Mouse (Mus musculus) T-cell, adult 2 months (primary cell): ENCODE results near the gene Gtf3c2.
"Not testable (repeated sequence)": the region's sequence is repeated elsewhere in the genome, so short reads cannot be mapped to it uniquely, and the experiment has no call there.

Source experiments
- DNase-seq: peaks from one replicate; pipeline ENCODE4 v3.0.0; 2022; ENCODE audit warnings: low spot score

The Gtf3c2 gene

GRCm38 (mm10) chr5:31179766-31180630 lies at the start of gene Gtf3c2, which contains the start of gene Gm29609:
Gene Gtf3c2, minus strand, starts transcription at chr5:31180144.
Gene Gm29609, minus strand, starts transcription at chr5:31179911.
- peak; percentile 98 for DNase-seq

- peak; percentile 55 for DNase-seq
Observed at GRCm38 (mm10) chr5:31226641-31227040, 46.7 kb upstream of the Gtf3c2 start.

GRCm38 (mm10) chr5:31222696-31223095 lies 42.8 kb upstream of the Gtf3c2 start:
- DNase-seq = no peak

DNA sequence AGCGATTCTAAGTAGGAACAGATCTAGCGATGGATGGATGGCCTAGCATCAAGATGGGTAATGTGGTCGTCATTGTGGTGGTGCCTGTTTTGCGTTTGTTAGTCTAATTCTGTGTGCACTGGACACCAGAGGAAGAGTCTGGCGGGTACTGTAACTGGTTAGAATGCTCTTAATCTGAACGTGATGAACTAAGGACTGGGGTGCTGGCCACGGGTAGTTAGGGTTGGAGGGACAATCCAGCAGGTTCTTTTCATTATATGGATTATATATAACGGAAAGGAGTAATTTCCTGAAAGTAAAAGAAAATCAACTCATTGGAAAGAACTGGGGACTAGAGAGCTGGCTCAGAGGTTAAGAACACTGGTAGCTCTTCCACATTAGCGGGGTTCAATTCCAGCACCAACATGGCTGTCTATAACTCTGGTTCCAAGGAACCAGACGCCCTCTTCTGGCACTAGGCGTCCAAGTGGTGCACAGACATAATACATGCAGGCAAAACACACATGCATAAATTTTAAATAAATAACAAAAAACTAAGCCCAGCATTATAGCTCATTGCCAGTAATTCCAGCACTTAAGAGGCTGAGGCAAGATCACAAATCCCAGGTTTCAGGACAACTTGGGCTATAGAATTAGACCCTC lies 41.5 kb upstream of the Gtf3c2 start:
- peak; percentile 46 for DNase-seq

DNA sequence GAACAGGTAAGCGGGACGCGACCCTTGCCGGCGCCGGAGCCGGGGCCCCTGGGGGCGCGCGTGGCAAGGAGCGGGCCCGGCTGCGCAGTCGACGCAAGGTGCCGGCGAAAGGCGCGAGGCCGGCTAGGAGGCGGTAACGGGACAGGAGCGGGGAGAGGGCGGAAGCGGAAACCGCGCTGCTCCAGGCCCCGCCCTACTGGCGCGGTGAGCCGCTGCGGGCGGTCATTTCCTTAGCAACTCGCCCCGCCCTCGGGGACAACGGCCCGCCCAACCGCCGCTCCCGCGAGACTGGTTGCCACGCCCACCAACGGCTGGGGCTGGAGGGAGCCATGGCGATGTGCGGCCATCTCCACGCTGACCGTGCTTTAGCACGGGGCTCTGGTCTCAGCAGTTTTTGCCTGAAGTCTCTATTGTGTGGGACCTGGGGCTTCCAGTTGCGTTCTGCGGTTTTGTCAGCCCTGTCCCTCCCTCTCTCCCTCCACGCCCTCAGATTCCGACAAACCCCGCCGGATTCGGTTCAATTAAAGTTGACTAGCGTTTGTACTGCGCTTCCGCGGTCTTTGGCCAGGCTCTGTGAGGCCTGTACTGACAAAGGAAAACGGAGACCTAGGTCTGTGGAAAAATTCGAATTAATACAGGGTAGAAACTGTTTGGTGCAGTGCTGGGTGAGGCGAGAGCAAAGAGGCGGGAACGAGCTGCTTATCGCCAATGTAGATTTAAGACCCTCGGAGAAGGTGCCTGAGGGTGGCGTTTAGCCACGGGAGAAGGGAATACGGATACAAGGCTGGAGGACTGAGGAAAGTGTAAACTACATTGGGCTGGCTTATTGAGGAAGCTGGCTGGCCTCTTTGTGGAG lies 40.7 kb upstream of the Gtf3c2 start, which contains the start of gene Ppm1g:
Ppm1g (minus strand) TSS at position 240 of the 856 bp plus-strand sequence.
- DNase-seq = peak; percentile 96

DNA sequence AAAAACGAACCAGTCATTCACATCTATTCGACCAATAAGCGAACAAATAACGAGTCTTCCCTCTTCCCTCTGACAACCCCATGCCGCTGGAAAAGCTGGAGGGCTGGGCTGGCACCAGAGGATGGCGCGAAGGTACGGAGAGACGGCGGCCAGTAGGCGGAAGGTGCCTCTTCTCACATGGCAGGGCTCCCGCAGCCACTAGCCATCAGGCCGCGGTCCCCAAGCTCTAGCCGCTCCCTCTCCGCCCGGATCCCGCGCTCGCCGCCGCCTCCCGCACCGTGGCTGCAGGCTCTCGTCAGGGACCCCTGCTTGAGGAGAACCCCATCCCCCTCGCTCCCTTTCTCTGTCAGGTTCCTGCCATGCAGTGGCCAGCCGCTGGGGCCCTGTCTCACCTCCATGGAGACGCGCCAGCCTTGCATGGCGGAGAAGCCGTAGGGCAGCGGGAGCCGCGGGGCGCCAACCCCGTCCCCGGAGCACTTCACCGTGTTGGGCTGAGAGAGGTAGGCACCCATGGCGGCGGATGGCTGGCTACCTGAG lies 40.0 kb upstream of the Gtf3c2 start:
- no peak for DNase-seq

GRCm38 (mm10) chr5:31219474-31219873 lies 39.5 kb upstream of the Gtf3c2 start:
- no peak for DNase-seq

DNA sequence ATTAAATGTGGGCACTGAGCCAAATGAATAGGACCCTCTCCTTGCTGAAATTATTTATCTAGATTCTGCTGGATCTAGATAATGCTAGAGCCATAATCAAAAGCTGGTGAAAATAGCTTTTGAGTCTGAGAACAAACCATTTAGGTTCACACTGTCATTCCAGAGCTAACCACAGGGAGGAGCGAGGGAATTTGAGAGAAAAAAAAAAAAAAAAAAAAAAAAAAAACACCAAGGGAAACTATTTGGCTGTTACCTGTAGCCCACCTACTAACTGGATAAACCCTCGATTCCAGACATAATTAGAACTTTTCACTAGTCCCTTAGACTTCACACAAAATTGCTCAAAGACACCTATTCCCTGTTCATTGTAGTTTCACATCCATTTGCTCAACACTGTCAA lies 39.1 kb upstream of the Gtf3c2 start:
- DNase-seq = no peak

DNA sequence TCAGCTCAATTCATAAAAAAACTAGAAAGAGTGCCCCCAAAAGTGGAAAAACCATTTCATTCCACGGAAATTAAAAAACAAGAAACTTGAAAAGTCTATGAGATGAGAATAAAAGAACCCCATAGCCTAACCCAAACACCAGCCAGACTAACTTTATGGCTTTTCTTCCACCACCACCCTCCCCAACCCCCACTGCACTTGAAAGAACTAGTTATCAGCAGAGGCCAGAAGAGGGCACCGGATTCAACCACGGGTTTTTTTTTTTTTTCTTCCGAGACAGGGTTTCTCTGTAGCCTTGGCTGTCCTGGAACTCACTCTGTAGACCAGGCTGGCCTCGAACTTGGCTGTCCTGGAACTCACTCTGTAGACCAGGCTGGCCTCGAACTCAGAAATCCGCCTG lies 38.4 kb upstream of the Gtf3c2 start:
- DNase-seq = peak; percentile 55

GRCm38 (mm10) chr5:31216554-31216953 lies 36.6 kb upstream of the Gtf3c2 start:
- DNase-seq = not testable (repeated sequence)

DNA sequence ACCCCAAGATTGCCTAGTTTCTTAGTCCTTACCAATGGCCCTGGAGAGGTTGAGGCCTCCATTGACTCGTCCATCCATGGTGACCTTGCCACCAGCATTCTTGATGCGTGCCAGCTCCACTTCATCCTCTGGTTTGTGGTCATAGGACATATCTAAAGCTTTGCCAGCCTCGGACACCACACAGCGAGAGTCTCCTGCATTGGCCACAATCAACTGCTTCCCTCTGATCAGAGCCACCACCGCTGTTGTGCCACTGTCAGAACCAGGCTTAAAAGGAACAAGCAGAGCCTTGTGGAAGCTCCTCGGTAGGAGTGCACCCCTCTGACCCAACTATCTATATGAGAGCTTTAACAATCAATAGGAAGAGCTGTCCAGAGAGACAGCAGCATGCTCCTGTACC lies 24.5 kb upstream of the Gtf3c2 start:
- no peak for DNase-seq

DNA sequence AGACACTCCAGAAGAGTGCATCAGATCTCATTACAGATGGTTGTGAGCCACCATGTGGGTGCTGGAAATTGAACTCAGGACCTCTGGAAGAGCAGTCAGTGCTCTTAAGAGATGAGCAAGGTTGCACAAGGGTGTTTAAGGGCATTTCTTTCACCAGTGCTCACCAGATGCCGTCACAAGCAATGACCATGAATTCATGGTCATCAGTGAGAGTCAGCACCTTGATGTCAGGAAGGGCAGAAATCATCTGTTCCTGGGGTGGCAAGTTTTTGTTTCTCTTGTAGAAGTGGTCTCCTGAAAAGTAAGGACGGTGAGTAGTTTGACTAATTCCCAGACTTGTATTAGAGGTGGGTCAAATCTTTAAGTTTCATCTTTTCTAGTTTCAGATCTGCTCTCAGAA lies 23.9 kb upstream of the Gtf3c2 start:
- DNase-seq = no peak

DNA sequence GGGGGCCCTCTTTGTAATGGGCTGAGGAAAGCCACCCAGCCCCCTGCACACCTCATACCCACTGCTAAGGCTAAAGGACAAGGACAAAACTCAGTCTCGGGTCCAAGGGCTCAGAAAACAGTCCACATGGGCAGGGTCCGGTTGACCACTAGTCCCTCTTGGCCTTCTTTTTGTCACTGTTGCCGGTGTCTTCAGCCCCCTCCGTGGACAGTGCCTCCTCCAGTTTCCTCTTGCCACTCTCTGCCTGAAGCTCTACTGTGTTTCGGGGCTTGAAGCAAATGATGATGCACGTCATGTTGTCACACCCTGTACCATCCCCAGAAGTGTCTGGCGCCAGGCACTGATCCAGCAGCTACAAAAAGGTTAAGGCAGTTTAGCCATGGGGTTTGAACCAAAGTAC lies 23.0 kb upstream of the Gtf3c2 start:
- no peak for DNase-seq

GRCm38 (mm10) chr5:31201742-31202590 lies 22.0 kb upstream of the Gtf3c2 start, which contains the start of gene Zfp513:
Gene Zfp513, minus strand, starts transcription at chr5:31202303.
- peak; percentile 97 for DNase-seq

DNA sequence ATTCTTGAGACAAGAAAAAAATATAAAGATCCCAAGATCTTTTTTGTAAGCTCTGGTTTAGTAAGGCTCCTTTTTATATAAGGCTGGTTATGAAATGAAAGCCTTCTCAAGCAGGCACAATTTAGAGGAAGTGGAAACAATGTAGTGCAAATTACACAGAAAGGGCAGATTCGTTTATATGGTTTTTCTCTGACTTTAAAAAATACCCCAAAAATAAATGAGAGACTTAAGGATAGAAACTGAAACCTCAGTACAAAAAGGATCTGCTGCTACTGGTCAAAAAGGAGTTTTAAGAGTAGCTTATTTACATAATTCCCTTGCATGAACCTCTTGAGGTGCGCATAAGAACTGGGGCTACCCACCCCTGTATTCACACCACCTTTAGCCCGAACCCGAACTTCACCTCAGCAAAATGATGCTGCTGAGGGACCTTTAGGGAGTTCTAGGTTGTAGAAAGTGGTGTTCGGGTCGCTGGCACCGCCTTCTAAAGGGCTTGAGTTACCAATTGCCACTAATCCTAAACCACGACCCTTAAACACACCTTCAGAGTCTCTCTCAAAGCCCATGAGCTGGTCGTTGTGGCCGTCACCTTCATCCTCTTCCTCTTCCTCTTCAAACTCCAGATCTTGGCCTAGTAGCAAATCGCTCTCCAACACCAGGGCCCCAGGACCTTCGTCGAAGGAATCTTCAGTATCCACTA lies 21.2 kb upstream of the Gtf3c2 start:
- DNase-seq = no peak

GRCm38 (mm10) chr5:31200327-31200768 lies 20.4 kb upstream of the Gtf3c2 start:
- no peak for DNase-seq

- DNase-seq = no peak
Observed at GRCm38 (mm10) chr5:31199893-31200292, 19.9 kb upstream of the Gtf3c2 start.

DNA sequence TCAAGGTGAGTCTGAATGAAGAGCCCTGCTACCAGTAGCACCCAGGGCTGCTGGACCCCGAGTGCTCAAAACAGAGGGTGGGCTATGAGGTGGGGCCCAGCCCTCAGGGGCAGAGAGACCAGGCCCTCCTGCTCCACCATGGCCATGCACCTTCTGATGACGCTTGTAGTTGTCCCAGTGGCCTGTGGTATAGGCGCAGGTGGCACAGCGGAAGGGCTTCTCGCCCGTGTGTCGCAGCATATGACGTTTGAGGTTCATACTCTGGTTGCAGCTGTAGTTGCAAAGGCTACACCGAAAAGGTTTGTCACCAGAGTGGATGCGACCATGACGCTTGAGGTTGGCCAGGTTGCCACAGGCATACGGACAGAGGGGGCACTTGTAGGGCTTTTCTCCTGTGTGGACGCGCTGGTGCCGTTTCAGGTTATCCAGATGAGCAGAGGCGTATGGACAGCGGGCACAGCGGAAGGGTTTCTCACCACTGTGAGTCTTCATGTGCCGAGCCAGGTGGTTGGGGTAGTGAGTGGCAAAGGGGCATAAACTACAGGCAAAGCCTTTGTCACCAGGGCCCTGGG lies 19.5 kb upstream of the Gtf3c2 start:
- DNase-seq = no peak

GRCm38 (mm10) chr5:31198616-31199320 lies 18.8 kb upstream of the Gtf3c2 start:
- DNase-seq = no peak
